Mouse (Mus musculus) G1E (cell line): Measurements from ENCODE around the gene Fxyd3. TPM values are rescaled to one million over a fixed set of nuclear protein-coding genes. Genes with fewer than 3 reads are reported as not detected.

Experiments used
- ATAC-seq: 2 replicates; pipeline ENCODE4 v1.8.0; 2016; ENCODE audit warnings: mild to moderate bottlenecking; ENCODE audit not compliant: insufficient number of reproducible peaks, poor library complexity, low FRiP score, severe bottlenecking; ENCODE audit errors: extremely low read depth
- DNase-seq: peaks from one replicate; pipeline ENCODE4 v3.0.0; 2012; ENCODE audit warnings: low spot score
- H3K27me3 ChIP-seq: 2 replicates; pipeline ENCODE4 v1.6.1; 2012; ENCODE audit warnings: mild to moderate bottlenecking, low read length, inconsistent platforms; ENCODE audit not compliant: insufficient read depth
- H3K36me3 ChIP-seq: replicated peaks from 2 replicates; pipeline ENCODE3; 2012; ENCODE audit warnings: mild to moderate bottlenecking, inconsistent platforms
- H3K4me1 ChIP-seq: 2 replicates; pipeline ENCODE4 v1.6.1; 2012; ENCODE audit warnings: low read depth, low read length, inconsistent platforms, mixed read lengths; ENCODE audit not compliant: insufficient read depth
- H3K4me3 ChIP-seq: 2 replicates; pipeline ENCODE4 v1.5.1; 2012; ENCODE audit warnings: low read depth, mild to moderate bottlenecking, inconsistent platforms, low read length, moderate library complexity, mixed read lengths
- H3K9me3 ChIP-seq: replicated peaks from 2 replicates; pipeline ENCODE4 v1.6.1; 2012; ENCODE audit warnings: inconsistent platforms
- CTCF ChIP-seq: IDR thresholded peaks from 2 replicates; pipeline ENCODE4 v1.5.1; 2012; ENCODE audit warnings: low read depth, low read length, inconsistent platforms, mixed read lengths
- GATA1 ChIP-seq: IDR thresholded peaks from 2 replicates; pipeline ENCODE4 v1.6.1; 2012; ENCODE audit warnings: borderline replicate concordance, low read length, inconsistent platforms, mixed read lengths
- GATA2 ChIP-seq: IDR thresholded peaks from 2 replicates; pipeline ENCODE4 v1.6.1; 2012; ENCODE audit warnings: low read depth, low read length, inconsistent platforms, borderline replicate concordance
- POLR2AphosphoS5 ChIP-seq: IDR thresholded peaks from 2 replicates; pipeline ENCODE4 v1.6.1; 2012; ENCODE audit warnings: low read depth, low read length, inconsistent platforms; ENCODE audit not compliant: insufficient replicate concordance
- TAL1 ChIP-seq: conservative IDR thresholded peaks from 2 replicates; pipeline ENCODE4 v1.6.1; 2012; ENCODE audit warnings: low read depth, low read length, inconsistent platforms, mixed read lengths
- polyA plus RNA-seq: library from polyadenylated mRNA; stranded (reverse); fragments of >175 nt; gene quantifications from 2 replicates; pipeline ENCODE4 v1.2.3, GENCODE M21; 2012
- total RNA-seq, 2 experiments: library from RNA; stranded (forward) in 1 of 2; stranded (reverse) in 1 of 2; fragments of 200-1000 nt in 1 of 2; fragments of >200 nt in 1 of 2; fragmentation: Nextera tagmentation in 1 of 2; gene quantifications; 2 replicates each; pipeline ENCODE4 v1.2.3; 2014 to 2017

Fxyd3 gene
- not detected in 2 replicates for total RNA-seq (2014; fragmentation: Nextera tagmentation)
- 0.06 and 0.16 TPM in 2 replicates for total RNA-seq (2017)
- not detected in 2 replicates for polyA plus RNA-seq

DNA sequence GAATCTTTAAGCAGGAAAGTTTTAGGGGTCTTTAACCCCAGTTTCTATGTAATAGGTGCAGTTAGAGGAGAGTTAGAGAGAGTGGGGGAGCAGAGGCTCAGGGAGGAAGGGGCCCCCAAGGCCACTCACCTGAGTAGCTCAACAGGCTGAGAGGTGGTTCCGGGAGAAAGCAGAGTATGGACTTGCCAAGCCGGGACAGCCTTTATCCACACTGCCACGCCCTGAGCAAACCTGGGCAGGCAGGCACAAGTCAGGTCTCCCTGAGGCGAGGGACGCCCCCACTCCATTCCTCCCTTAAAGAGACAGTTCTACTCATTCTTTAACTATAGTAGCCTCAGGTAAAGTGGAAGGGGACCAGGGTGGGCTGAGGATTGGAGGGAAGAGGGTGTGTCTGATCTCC lies at the start of gene Fxyd3:
Fxyd3 (minus strand) TSS at position 213 of the 400 bp plus-strand sequence.
- H3K27me3 ChIP-seq, result no peaks in the 10 kb centered on the region
- ATAC-seq (no peak), DNase-seq (no peak)
- no peaks in the 10 kb centered on the region for H3K4me1 ChIP-seq
- TF ChIP-seq CTCF (no peak), TAL1 (no peak), POLR2AphosphoS5 (no peak), GATA1 (no peak), GATA2 (no peak)
- no peak within 1 kb of the TSS for H3K4me3 ChIP-seq
- peaks cover 12% of the 10 kb centered on the region for H3K9me3 ChIP-seq
- no peaks in the 10 kb centered on the region for H3K36me3 ChIP-seq

DNA sequence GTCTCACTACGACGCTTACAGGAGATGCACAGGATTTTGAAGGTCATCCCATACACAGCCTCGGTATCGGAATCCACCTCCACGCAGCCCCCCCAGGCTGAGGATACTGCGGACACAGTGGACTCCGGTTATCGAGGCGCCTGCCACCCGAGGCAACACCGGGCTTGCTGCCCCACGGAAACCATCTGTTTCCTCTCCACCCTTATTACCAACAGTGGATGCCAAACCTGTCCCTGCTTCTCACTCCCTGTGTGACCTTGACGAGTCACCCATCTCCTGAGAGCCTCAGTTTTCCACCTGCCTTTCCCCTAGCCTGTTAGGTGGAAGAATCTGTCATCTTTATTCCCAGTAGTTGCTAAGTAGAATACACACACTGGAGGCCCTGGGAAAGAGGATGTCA lies 48.6 kb upstream of the Fxyd3 start:
- Histone ChIP-seq H3K9me3 (peaks cover 45% of the 10 kb centered on the region), H3K4me3 (no peak overlapping the region), H3K36me3 (peaks cover 22% of the 10 kb centered on the region), H3K27me3 (no peaks in the 10 kb centered on the region), H3K4me1 (no peaks in the 10 kb centered on the region)
- ATAC-seq, result no peak
- TF ChIP-seq CTCF, result no peak
- no peak for TF ChIP-seq GATA2
- TF ChIP-seq TAL1, result no peak
- TF ChIP-seq POLR2AphosphoS5, result no peak
- TF ChIP-seq GATA1, result no peak
- no peak for DNase-seq

DNA sequence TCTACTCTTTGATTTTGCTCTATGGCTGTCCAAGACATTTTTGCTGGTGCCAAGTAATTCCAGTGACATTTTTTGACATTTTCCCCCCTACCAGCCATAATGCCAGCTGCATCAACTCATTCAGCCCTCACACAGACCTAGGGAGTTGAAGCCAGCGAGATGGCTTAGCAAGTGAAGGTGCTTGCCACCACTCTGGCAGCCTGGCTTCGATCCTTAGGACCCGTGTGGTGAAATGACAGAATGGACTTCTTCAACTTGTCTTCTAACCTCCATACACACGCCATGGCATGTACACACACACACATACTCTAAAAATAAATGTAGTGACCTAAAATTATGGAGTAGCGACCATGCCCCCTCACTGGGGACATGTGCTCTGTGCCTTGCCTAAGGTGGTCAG lies 47.9 kb upstream of the Fxyd3 start:
- H3K27me3 ChIP-seq, result no peaks in the 10 kb centered on the region; the same call in 1 of the 2 replicates
- TF ChIP-seq GATA1, result no peak
- TF ChIP-seq TAL1, result no peak
- no peak for TF ChIP-seq GATA2
- TF ChIP-seq CTCF, result no peak
- no peak for TF ChIP-seq POLR2AphosphoS5
- no peaks in the 10 kb centered on the region for H3K4me1 ChIP-seq
- peaks cover 14% of the 10 kb centered on the region for H3K36me3 ChIP-seq
- H3K4me3 ChIP-seq, result no peak overlapping the region
- ATAC-seq (no peak), DNase-seq (no peak)
- H3K9me3 ChIP-seq, result peaks cover 47% of the 10 kb centered on the region

DNA sequence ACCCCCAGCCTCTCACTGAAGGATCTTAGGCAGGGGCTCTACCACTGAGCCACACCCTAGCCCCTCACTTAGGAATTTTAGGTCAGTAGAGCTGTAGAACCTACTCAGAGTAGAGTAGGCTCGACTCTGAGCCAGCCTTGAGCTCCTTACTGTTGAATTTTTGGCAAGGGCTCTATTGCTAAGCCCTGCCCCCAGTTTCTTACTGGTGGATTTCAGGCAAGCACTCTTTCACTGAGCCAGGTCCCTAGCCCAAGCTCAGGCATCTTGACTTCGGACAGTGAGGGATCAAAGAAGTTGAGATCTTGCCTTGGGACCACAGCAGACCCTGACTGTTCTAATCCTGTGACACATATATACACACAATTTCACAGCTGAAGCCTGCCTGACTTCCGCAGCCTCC lies 47.2 kb upstream of the Fxyd3 start:
- TF ChIP-seq GATA1, result no peak
- TF ChIP-seq CTCF, result no peak
- no peak for TF ChIP-seq TAL1
- no peak for TF ChIP-seq POLR2AphosphoS5
- TF ChIP-seq GATA2, result no peak
- no peaks in the 10 kb centered on the region; the same call in 1 of the 2 replicates for H3K27me3 ChIP-seq

GRCm38 (mm10) chr7:31122641-31123631 lies 46.4 kb upstream of the Fxyd3 start:
- TF ChIP-seq GATA1, result no peak
- TF ChIP-seq POLR2AphosphoS5, result no peak
- TF ChIP-seq TAL1, result no peak
- TF ChIP-seq GATA2, result no peak
- TF ChIP-seq CTCF, result no peak
- no peaks in the 10 kb centered on the region; the same call in 1 of the 2 replicates for H3K27me3 ChIP-seq
- H3K4me3 ChIP-seq, result no peak overlapping the region
- H3K36me3 ChIP-seq, result peaks cover under 1% of the 10 kb centered on the region
- DNase-seq (no peak), ATAC-seq (no peak)
- peaks cover 47% of the 10 kb centered on the region for H3K9me3 ChIP-seq
- H3K4me1 ChIP-seq, result no peaks in the 10 kb centered on the region

More for the DNA sequence above, 47.2 kb upstream of the Fxyd3 start:
- H3K9me3 ChIP-seq, result peaks cover 50% of the 10 kb centered on the region
- H3K4me3 ChIP-seq, result no peak overlapping the region
- H3K36me3 ChIP-seq, result peaks cover 8% of the 10 kb centered on the region
- no peak for DNase-seq
- no peaks in the 10 kb centered on the region for H3K4me1 ChIP-seq
- ATAC-seq, result no peak

GRCm38 (mm10) chr7:31119556-31119955 lies 43.1 kb upstream of the Fxyd3 start:
- H3K4me3 ChIP-seq, result no peak overlapping the region
- H3K4me1 ChIP-seq, result no peaks in the 10 kb centered on the region
- ATAC-seq (no peak), DNase-seq (no peak)
- no peaks in the 10 kb centered on the region; the same call in 1 of the 2 replicates for H3K27me3 ChIP-seq
- TF ChIP-seq TAL1, result no peak
- no peak for TF ChIP-seq GATA2
- TF ChIP-seq CTCF, result no peak
- no peak for TF ChIP-seq GATA1
- TF ChIP-seq POLR2AphosphoS5, result no peak
- H3K36me3 ChIP-seq, result no peaks in the 10 kb centered on the region
- peaks cover 46% of the 10 kb centered on the region for H3K9me3 ChIP-seq
